Mouse (Mus musculus) forebrain, embryonic 11.5 days (tissue): ENCODE results near the gene Stk31. TPM values are rescaled to one million over a fixed set of nuclear protein-coding genes. Genes with fewer than 3 reads are reported as not detected.
A peak's percentile ranks its signal among the peaks of the same experiment; 100 is the strongest.

Experiments
- ATAC-seq: fragments of 200-750 bp; cut with Nextera tagmentation; replicated peaks from 2 replicates; pipeline ENCODE4 v1.8.0; 2017; ENCODE audit warnings: moderate TSS enrichment; ENCODE audit not compliant: low FRiP score
- DNase-seq: peaks from one replicate; pipeline ENCODE4 v3.0.0-alpha.2; 2017; ENCODE audit warnings: low spot score
- H3K27ac ChIP-seq: fragments of 300-500 bp; sonication (generic); 2 replicates; pipeline ENCODE4 v1.5.1; 2014; ENCODE audit warnings: low read depth, low read length
- H3K27me3 ChIP-seq: fragments of 300-500 bp; sonication (generic); 2 replicates; pipeline ENCODE4 v1.6.1; 2014; ENCODE audit warnings: mild to moderate bottlenecking, low read length, mixed read lengths; ENCODE audit not compliant: control insufficient read depth, insufficient read depth
- H3K36me3 ChIP-seq: fragments of 300-500 bp; sonication (generic); 2 replicates; pipeline ENCODE4 v1.6.1; 2014; ENCODE audit warnings: mild to moderate bottlenecking, low read length, moderate library complexity, mixed read lengths; ENCODE audit not compliant: control insufficient read depth, insufficient read depth
- H3K4me1 ChIP-seq: fragments of 300-500 bp; sonication (generic); replicated peaks from 2 replicates; pipeline ENCODE4 v1.6.1; 2014; ENCODE audit warnings: low read length, mixed read lengths; ENCODE audit not compliant: control insufficient read depth, insufficient read depth
- H3K4me2 ChIP-seq: fragments of 300-500 bp; sonication (generic); 2 replicates; pipeline ENCODE4 v1.6.1; 2014; ENCODE audit warnings: low read depth, mild to moderate bottlenecking, low read length, moderate library complexity, mixed read lengths; ENCODE audit not compliant: severe bottlenecking
- H3K4me3 ChIP-seq: fragments of 300-500 bp; sonication (generic); 2 replicates; pipeline ENCODE4 v1.5.1; 2014; ENCODE audit warnings: low read depth, low read length
- H3K9ac ChIP-seq: fragments of 300-500 bp; sonication (generic); 2 replicates; pipeline ENCODE4 v1.6.1; 2014; ENCODE audit warnings: low read length
- H3K9me3 ChIP-seq: fragments of 300-500 bp; sonication (generic); 2 replicates; pipeline ENCODE4 v1.6.1; 2016; ENCODE audit warnings: low read length, mixed read lengths; ENCODE audit not compliant: control insufficient read depth
- WGBS: fragments of 180-500 bp; shearing (Covaris S2); extraction: QIAGEN DNeasy Blood & Tissue Kit; methylation state at CpG from one replicate; pipeline ENCODE4 v1.1.7; 2014; 5-methylcytosine and 5-hydroxymethylcytosine counted together
- polyA plus RNA-seq: library from polyadenylated mRNA; unstranded; fragments of >200 nt; fragmentation: Nextera tagmentation; extraction: Ambion mirVana; gene quantifications from 2 replicates; pipeline ENCODE4 v1.2.1, GENCODE M21; 2014

Stk31 gene
- polyA plus RNA-seq: 0.11 and 0.24 TPM in 2 replicates

DNA sequence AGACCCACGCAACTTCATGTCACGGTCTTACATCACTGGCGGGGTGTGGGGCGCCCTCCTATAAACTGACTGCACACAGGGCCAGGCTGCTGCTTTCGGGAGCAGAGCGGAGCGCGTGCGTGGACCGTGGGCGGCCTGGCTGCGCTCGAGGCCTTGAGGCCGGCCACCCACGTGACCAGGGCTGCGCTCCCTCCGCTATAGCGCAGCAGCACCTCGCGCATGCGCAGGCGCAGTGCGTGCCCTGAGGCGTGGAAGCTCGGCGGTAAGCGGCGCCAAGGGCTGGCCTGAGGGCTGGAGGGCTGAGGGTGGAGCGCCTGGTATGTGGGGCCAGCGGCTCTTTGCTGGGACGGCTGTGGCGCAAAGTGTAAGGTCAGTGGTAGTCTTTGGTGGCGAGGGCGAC is at the start of gene Stk31:
Gene Stk31, plus strand, starts transcription at position 289 of the 400 bp plus-strand sequence.
- H3K9me3 ChIP-seq: no peaks in the 10 kb centered on the region
- 85% methylated on average over 34 of the region's 34 CpGs for WGBS

GRCm38 (mm10) chr6:49349826-49350225 is 45.6 kb upstream of the Stk31 start:
- Histone ChIP-seq H3K9ac (no peak overlapping the region), H3K27me3 (no peaks in the 10 kb centered on the region), H3K4me3 (no peak overlapping the region), H3K27ac (no peak overlapping the region), H3K36me3 (no peaks in the 10 kb centered on the region), H3K4me2 (no peak overlapping the region), H3K9me3 (no peaks in the 10 kb centered on the region; the same call in 1 of the 2 replicates), H3K4me1 (no peaks in the 10 kb centered on the region)
- 91% methylated on average over 7 of the region's 7 CpGs for WGBS
- no peak for ATAC-seq
- no peak for DNase-seq

More for the DNA sequence above, at the start of gene Stk31:
- Histone ChIP-seq H3K4me1 (no peaks in the 10 kb centered on the region), H3K4me3 (no peak within 1 kb of the TSS), H3K27ac (no peak within 1 kb of the TSS), H3K36me3 (no peaks in the 10 kb centered on the region), H3K4me2 (no peak within 1 kb of the TSS), H3K9ac (no peak within 1 kb of the TSS), H3K27me3 (no peaks in the 10 kb centered on the region)
- no peak for ATAC-seq
- DNase-seq: no peak

DNA sequence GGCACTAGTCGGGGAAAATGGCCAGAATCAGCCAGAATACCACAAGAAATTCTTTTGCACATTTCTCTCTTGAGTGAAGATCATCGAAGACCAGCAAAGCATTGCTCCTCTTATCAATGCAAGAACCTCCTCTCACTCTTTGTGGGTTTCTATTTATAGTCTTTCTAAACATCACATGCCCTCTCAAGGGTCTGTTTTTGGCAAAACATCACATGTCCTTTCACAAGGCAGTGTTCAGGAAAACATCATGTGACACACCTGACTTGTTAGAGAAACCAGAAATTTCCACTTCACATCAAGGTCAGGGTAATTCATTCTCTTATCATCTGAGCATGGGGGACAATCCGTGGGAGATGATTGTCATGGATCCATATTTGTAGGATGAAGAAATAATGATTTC is 40.8 kb upstream of the Stk31 start:
- no peak for DNase-seq
- Histone ChIP-seq H3K27ac (no peak overlapping the region), H3K9ac (no peak overlapping the region), H3K4me2 (no peak overlapping the region), H3K36me3 (no peaks in the 10 kb centered on the region), H3K4me3 (no peak overlapping the region), H3K27me3 (no peaks in the 10 kb centered on the region), H3K4me1 (no peaks in the 10 kb centered on the region), H3K9me3 (no peaks in the 10 kb centered on the region; the same call in 1 of the 2 replicates)
- ATAC-seq: no peak
- WGBS: 95% methylated on average over 3 of the region's 3 CpGs

DNA sequence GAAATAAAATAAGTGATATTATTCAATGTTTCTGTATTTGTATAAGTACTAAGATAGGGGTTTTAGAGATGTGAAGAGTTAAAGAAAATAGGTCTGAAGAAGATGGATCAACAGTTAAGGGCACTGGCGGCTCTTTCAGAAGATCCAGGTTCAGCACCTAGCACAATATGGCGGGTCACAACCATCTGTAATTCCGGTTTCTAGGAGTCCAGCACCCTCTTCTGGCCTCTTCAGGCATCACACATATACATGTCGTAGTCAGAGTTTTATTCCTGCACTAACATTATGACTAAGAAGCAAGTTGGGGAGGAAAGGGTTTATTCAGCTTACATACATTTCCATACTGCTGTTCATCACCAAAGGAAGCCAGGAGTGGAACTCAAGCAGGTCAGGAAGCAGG is 40.2 kb upstream of the Stk31 start:
- Histone ChIP-seq H3K4me2 (no peak overlapping the region), H3K27ac (no peak overlapping the region), H3K27me3 (no peaks in the 10 kb centered on the region), H3K4me1 (no peaks in the 10 kb centered on the region), H3K4me3 (no peak overlapping the region), H3K9ac (no peak overlapping the region), H3K9me3 (no peaks in the 10 kb centered on the region; the same call in 1 of the 2 replicates), H3K36me3 (no peaks in the 10 kb centered on the region)
- WGBS: 59% methylated on average over 4 of the region's 4 CpGs
- DNase-seq (no peak), ATAC-seq (no peak)

- Histone ChIP-seq H3K9me3 (no peaks in the 10 kb centered on the region), H3K4me1 (no peaks in the 10 kb centered on the region), H3K27ac (no peak overlapping the region), H3K36me3 (no peaks in the 10 kb centered on the region), H3K27me3 (no peaks in the 10 kb centered on the region), H3K4me2 (no peak overlapping the region), H3K4me3 (no peak overlapping the region), H3K9ac (no peak overlapping the region)
- ATAC-seq (no peak), DNase-seq (no peak)
Observed at GRCm38 (mm10) chr6:49360420-49360819, 35.0 kb upstream of the Stk31 start.

DNA sequence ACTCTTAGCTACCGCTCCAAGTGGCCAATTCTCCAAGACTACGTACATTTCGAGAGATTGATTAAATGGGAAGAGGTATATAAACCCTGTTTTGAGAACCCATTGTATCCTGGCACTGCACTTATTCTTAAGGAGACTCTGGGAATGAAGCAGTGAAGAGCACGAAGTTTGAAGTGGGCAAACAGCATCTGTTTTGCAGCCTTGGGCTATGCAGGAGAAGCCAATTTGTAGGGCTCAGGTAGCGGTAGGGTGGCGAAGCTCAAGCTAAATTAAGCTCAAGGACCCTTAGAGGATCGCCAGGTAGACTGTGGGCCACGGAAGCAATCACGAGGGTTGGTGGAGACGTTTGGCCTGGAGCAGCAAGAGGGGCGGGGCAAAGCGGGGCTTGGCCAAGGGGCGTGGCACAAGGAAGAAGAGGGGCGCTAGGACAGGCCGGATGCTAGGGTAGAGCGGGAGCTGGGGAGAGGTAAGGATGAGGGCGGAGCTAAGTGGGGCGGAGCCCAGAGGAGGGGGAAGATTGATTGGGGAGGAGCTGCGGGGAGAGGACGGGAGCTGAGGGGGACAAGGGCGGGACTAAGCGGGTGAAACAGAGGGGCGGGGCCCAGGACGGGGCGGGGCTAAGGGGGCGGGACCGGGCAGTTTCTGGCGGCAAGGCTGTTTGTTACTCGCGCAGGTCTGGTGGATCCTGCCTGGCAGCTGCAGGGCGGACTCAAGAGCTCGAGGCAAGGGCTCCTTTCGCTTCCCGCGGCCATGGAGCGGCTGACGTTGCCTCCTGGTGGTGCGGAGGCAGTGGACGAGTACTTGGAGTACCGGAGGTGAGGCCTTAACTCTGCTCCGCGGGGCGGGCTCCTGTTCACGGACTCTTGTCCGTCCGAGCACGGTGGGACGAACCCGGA is 28.0 kb upstream of the Stk31 start, which contains the start of gene Fam221a:
Gene Fam221a, plus strand, starts transcription at position 581 of the 896 bp plus-strand sequence.
- peak within 1 kb of the TSS; percentile 43 for H3K4me3 ChIP-seq
- ATAC-seq: peak; percentile 98
- WGBS: 3% methylated on average over 48 of the region's 49 CpGs

GRCm38 (mm10) chr6:49368212-49368611 is 27.2 kb upstream of the Stk31 start:
- no peak overlapping the region for H3K27ac ChIP-seq
- DNase-seq (no peak), ATAC-seq (no peak)
- H3K36me3 ChIP-seq: no peaks in the 10 kb centered on the region
- H3K9ac ChIP-seq: peak overlapping the region; percentile 75
- WGBS: 47% methylated on average over 3 of the region's 3 CpGs
- no peaks in the 10 kb centered on the region; the same call in 1 of the 2 replicates for H3K27me3 ChIP-seq
- H3K4me3 ChIP-seq: peak overlapping the region; percentile 43
- H3K9me3 ChIP-seq: no peaks in the 10 kb centered on the region
- H3K4me2 ChIP-seq: peak overlapping the region; percentile 87
- peaks cover 4% of the 10 kb centered on the region; the same call in 1 of the 2 replicates for H3K4me1 ChIP-seq

More for the DNA sequence above, 28.0 kb upstream of the Stk31 start, which contains the start of gene Fam221a:
- peak within 1 kb of the TSS; percentile 87 for H3K4me2 ChIP-seq
- no peaks in the 10 kb centered on the region; the same call in 1 of the 2 replicates for H3K27me3 ChIP-seq
- no peaks in the 10 kb centered on the region for H3K36me3 ChIP-seq
- H3K9me3 ChIP-seq: no peaks in the 10 kb centered on the region
- peak within 1 kb of the TSS; percentile 75 for H3K9ac ChIP-seq
- H3K4me1 ChIP-seq: peaks cover 4% of the 10 kb centered on the region; the same call in 1 of the 2 replicates
- peak; percentile 99 for DNase-seq
- peak within 1 kb of the TSS; percentile 25; the same call in 1 of the 2 replicates for H3K27ac ChIP-seq

DNA sequence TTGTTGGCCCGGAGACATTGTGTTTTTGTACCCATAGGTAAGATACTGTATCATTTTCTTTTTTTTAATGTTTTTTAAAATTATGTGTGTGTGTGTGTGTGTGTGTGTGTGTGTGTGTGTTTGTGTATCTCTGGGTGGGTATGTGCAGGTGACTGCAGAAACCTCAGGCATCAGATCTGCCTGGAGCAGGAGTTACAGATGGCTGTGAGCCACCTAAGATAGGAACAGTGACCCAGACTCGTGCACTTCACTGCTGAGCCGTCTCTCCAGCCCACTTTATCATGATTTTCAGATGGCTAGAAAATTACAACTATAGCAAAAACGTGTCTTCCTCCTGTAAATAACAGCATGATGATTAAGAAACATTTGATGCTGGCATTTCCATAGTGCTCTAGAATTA is 22.7 kb upstream of the Stk31 start:
- 81% methylated on average over 4 of the region's 4 CpGs for WGBS
- H3K36me3 ChIP-seq: no peaks in the 10 kb centered on the region
- no peak for DNase-seq

More for the DNA sequence above, 22.7 kb upstream of the Stk31 start:
- no peak overlapping the region for H3K4me2 ChIP-seq
- no peak for ATAC-seq
- no peaks in the 10 kb centered on the region; the same call in 1 of the 2 replicates for H3K27me3 ChIP-seq
- H3K4me3 ChIP-seq: no peak overlapping the region
- H3K27ac ChIP-seq: no peak overlapping the region
- no peak overlapping the region for H3K9ac ChIP-seq
- peaks cover 4% of the 10 kb centered on the region; the same call in 1 of the 2 replicates for H3K4me1 ChIP-seq
- no peaks in the 10 kb centered on the region for H3K9me3 ChIP-seq
